Mouse (Mus musculus) gastrocnemius, postnatal 10 days (tissue): ENCODE data around the gene Cyp27b1. TPM values are rescaled to one million over a fixed set of nuclear protein-coding genes. Genes with fewer than 3 reads are reported as not detected.
"Not testable (repeated sequence)": the region's sequence is repeated elsewhere in the genome, so short reads cannot be mapped to it uniquely, and the experiment has no call there.

Experiments used
- DNase-seq: peaks from one replicate; pipeline ENCODE4 v3.0.0; 2021; ENCODE audit warnings: mixed read lengths
- total RNA-seq, 2 experiments: library from RNA; stranded (reverse); gene quantifications; 2 replicates each; pipeline ENCODE4 v1.2.3; 2021

Gene Cyp27b1
- total RNA-seq, 2 experiments from 2014 or later, result 0.45 to 0.49 TPM

DNA sequence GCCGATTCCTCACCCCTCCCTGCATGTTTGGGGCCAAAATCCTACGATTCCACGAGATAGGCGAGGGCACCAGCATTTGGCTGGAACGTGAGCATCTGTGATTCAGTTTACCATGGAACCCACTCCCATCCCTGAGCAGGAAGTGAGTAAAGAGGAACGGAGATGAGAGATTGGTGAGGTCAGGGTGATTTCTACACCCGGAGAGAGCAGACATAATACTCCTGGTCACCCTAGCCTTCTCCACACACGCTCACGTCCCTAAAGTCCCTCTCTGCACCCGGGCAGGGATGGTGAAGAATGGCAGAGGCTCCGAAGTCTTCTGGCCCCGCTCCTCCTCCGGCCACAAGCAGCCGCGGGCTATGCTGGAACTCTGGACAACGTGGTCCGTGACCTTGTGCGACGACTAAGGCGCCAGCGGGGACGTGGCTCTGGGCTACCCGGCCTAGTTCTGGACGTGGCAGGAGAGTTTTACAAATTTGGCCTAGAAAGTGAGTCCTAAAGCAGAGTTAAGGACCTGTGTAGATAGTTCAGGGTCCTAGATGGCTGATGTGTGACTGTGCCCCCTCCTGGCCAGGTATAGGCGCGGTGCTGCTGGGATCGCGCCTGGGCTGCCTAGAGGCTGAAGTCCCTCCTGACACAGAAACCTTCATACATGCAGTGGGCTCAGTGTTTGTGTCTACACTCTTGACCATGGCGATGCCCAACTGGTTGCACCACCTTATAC lies 1.5 kb downstream of the Cyp27b1 start:
- DNase-seq, result no peak

DNA sequence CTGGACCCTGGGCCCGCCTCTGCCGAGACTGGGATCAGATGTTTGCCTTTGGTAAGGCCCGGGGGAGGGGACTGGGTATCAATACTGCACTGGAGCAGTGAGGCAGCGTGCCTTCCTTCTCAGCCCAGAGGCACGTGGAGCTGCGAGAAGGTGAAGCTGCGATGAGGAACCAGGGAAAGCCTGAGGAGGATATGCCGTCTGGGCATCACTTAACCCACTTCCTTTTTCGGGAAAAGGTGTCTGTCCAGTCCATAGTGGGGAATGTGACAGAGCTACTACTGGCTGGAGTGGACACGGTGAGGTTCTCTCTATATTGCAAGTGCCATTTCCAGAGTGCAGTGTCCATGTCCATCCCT lies 2.0 kb downstream of the Cyp27b1 start:
- no peak for DNase-seq

DNA sequence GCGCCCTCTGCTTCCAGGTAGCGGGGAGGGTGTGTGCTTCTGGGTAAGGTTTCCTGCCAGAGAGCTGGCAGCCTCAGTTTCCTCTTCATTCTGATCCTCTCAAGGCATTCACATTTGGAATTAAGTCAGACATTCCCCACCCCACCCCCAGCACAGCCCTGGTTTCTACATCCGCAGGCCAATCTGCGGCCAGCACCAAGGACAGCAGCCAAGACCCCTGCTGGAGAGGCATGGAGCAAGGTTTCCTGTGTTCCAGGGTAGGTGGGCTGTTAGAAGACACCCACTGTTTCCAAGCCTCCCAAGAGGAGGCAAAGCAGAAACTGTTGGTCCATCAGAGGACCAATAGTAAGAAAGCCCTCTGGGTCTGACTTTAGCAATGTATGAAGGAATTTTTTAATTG lies 6.6 kb downstream of the Cyp27b1 start:
- no peak for DNase-seq

DNA sequence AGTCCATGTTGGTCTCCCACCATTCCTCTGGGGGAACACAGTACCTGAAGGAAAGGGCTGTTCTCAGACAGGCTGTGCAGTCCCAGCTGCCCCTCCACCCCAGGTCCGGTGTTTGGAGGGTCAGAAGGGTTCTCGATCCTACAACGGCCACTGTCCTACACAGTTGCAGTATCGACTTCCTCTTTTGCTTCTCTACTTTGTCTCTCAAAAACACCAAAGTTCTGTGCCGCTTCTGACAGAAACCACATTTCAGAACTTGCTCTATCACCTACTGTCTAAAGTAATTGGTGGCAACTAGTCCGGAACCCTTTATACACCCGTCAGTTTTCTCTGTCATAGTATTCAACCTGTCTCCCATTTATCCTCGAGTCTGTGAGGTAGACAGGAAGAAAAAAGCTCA lies 7.4 kb downstream of the Cyp27b1 start:
- no peak for DNase-seq

DNA sequence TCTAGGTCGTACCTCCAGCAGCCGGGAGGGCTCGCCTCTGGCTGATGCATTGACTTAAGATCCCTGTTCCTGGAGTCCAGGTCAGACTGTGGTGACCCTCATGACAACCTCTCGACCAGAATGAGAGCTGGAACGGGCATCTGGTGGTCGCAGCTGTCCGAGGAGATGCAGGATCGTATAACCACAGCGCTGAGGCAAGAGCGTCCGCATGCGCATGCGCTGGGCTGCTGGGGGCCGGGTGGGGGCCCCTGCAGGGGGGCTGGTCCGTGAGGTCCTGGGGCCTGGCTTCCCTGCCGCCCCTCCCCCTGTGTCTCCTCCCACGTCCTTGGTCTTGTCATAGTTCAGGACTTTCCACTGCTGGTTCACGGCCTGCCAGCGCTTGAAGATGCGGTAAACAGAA lies 8.4 kb downstream of the Cyp27b1 start:
- no peak for DNase-seq

DNA sequence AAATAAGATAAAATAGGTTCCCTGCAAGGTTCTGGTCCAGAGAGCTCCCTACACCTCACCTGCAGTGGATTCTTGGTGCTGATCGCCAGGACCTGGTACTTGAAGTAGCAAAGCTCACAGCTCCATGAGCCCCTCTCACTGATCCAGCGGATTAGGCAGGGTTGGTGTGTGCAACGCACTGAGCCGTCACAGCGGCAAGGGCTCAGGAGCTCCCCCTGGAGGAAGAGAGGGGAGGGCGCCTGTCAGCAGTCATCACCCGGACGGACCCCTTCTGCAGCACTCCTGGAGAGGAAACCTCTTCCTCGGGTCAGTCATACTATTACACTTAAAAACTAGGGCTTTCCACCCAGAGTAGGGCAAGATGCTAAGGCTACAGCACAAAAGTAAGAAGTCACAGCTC lies 10.1 kb downstream of the Cyp27b1 start:
- peak; percentile 79 for DNase-seq

DNA sequence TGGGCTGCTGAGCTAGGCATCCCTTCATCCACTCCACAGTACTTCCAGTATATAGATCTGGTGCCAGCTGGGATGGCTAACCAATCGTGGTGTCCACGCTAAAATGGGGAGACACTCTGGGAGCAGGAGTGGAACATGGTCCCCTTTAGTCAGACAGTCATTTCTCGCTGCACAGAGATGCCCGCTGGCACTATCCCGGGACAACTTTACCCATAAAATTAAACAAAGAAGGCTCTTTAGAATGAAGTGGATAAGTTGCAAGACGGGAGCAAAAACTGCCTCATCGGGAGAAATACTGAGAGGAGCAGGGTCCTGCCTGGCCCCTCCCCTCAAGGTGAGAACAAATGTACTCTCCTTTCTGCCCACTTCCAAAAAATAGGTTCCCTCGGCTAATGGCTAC lies 10.7 kb downstream of the Cyp27b1 start:
- DNase-seq, result no peak

DNA sequence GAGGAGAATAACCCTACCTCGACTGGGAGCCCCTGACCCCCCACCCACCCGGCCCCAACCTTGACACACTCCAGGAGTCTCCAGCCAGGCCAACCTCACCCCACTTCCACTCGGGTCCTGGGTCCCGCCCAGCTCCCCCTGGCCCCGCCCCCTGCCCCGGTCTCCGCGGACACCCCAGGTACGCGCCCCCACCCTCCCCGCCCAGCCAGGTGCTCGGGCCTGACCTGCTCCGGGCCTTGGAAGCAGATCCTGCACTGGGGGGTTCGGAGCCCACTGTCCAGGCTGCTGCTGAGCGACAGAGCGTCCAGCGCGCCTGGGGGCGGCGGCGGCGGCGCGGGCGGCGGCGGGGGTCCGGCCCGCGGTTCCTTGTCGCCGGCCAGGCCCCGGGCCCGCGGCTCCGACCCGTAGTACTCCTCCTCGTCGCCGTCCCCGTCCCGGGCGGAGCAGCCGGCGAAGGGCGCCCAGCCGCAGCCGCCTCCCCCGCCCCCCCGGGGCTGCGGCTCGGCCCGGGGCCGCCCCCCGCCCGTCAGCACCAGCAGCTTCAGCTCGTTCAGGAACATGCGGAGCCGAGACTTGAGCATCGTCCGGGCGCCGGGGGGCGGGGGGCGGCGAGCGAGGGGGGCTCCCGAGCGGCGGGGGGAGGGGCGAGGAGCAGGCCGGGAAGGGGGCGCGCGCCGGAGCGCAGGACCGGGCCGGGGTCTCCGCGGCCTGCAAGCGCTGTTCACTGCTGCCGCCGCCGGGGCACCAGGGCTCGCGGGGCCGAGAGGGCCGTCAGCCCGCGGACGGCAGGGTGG lies 11.3 kb downstream of the Cyp27b1 start:
- no peak for DNase-seq

DNA sequence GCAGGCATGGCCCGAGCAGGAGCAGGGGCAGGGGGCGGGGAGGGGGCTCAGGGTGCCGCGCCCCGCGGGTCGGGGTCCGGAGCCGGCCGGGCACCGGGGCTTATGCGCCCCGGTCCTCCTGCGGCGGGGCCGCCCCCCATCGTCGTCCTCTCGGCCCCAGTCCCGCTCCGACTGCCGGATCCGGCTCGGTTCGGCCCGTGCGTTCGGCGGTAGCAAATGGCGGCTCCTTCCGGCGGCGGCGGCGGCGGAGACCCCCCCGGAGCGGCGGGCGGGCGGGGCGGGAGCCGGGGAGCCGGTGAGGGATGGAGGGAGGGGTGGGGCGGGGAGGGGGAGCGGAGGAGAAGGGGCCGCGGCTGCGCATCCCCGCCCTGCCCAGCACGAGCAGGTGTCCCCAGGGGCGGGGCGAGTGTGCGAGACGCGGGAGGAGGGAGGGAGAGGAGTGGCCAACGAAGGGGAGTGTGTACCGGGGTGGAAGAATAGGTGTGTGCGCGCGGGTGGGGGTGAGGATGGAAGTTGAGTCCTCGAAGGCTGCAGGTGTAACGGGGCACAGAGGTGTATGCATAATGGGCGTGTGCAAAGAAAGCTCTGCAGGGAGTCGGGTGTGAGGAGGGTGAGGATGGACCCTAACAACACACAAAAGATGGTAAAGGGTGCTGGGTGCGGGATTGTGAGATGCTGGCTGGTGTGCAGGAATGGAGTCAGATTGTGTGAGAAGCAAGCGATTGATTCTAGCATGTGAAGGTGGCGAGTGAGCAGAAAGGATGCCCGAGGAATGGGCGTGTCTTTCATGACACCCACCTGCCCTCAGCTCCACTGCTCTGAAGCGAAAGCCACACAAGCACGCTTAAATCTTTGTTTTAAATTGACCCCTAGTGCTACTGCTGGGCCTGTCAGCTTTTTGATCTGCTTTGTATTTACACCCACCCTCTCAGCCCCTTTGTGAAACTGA lies 12.2 kb downstream of the Cyp27b1 start, which contains the start of gene March9:
March9 (minus strand) TSS at position 217 of the 949 bp plus-strand sequence.
- DNase-seq, result no peak

DNA sequence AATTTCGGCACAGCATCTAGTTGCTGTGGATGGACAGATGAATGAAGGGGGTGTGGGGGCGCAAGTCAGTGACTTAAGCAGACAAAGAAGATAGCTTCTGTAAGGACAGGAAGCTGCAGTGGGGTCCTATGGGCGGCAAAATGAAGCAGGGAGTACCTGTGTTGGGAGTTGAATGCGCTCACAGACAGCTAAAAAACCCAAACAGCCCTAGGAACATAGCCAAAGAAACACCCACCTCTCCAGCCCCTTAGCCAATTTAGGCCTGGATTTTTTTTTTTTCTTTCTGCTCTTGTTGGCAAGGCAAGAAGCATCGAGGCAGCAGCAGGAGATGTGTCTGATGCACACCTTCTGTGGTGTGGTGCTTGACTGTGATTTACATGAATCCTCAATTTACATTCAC lies 13.0 kb downstream of the Cyp27b1 start:
- DNase-seq, result no peak

DNA sequence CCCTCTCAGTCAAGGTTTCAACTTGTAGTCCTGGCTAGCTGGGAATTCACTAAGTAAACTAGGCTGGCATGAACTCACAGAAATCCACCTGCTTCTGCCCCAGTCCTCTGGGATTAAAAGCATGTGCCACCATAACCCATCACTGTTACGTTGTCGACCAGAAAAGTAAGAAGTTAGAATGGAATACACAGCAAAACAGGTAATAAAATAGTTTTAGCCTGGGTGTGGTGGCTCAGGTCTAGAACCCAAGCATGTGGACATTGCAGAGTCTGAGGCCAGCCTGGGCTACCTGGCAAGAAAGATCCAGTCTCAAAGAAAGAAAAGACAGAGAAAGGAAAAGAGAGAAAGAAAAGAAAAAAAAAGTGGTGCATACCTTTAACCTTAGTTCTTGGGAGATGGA lies 13.5 kb downstream of the Cyp27b1 start:
- DNase-seq, result no peak

DNA sequence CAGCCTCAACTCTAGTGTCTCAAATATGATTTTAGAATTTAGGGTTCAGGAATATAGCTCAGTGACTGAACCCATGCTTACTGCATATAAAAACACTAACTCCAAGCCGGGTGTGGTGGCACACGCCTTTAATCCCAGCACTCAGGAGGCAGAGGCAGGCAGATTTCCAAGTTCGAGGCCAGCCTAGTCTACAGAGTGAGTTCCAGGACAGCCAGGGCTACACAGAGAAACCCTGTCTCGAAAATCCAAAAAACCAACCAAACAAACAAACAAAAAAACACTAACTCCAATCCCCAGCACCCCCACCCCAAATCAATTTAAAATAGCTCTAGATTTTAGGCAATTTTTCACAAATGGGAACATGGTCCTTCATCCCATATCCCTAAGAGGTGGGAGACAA lies 14.1 kb downstream of the Cyp27b1 start:
- not testable (repeated sequence) for DNase-seq

DNA sequence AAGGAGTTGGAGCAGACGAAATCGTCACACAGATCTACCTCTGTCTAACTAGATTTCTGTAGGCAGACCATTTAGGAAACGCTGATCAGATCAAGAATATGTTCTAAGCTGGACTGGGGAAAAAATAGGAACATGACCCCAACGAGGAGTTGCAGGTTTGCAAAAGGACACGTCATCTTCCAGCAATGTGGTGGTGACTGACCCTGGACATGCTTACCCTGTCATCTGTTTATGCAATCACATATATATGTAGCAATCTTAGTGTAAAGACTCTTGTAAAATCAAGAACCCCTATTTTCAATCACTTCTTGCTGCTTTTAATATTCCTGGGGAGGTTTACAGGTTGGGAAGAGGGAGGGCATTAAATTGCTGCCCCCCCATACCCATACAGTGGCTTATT lies 14.5 kb downstream of the Cyp27b1 start:
- DNase-seq, result no peak

DNA sequence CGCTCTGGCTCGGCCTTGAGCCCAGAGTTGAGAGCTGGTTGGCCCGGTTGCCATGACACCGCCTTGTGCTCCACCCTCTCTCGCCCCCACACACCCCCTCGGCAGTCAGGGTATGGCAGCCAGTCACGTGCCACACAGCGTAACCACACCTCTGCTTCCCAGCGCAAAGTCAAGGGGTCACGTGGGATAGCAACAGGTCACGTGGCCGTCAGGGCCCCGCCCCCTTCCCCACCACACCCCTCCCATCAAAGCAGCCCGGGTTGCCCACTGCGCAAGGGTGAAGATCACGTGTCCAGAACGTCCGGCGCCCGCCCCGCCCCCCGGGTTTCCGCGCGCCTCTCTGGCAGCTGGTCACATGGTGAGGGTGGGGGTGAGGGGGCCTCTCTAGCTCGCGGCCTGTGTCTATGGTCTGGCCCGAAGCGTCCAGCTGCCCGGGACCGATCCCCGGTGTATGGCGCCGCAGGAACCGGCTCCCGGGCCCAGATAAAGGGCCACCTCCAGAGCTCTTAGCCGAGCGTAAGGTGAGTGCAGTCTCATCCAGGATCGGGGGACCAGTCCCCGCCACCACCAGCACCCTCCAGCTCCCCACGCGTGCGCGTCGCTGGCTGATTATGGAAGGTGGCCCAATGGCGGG lies 15.3 kb downstream of the Cyp27b1 start, which contains the start of gene Cdk4:
Cdk4 (plus strand) TSS at position 296 of the 634 bp plus-strand sequence.
- DNase-seq, result peak; percentile 98

DNA sequence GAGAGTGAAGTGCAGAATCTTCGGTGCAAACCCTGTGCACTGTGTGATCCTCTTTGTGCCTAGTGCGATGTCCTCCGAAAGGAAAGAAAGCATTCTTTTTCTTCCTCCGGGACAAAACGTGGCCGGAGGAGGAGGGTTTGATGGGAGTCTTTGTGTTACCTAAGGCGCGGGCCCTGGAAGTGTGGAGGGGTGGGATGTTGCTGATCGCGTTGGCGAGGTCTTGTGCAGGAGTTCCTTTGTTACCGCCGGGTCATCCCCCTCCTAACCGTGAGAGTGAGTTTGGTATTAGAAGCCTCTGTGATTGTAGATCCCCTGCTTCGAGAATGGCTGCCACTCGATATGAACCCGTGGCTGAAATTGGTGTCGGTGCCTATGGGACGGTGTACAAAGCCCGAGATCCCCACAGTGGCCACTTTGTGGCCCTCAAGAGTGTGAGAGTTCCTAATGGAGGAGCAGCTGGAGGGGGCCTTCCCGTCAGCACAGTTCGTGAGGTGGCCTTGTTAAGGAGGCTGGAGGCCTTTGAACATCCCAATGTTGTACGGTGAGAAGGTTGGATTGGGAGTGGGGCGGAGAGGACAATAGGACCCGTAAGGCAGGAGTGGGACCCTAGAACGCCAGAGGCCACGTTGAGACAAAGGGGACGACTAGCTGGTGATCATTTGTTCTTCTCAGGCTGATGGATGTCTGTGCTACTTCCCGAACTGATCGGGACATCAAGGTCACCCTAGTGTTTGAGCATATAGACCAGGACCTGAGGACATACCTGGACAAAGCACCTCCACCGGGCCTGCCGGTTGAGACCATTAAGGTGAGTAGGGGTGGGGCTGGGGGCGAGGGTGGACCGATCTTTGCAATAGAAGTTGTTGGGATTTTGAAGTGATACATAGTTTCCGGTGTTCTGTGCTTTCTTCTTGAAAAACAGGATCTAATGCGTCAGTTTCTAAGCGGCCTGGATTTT lies 16.1 kb downstream of the Cyp27b1 start:
- no peak for DNase-seq

DNA sequence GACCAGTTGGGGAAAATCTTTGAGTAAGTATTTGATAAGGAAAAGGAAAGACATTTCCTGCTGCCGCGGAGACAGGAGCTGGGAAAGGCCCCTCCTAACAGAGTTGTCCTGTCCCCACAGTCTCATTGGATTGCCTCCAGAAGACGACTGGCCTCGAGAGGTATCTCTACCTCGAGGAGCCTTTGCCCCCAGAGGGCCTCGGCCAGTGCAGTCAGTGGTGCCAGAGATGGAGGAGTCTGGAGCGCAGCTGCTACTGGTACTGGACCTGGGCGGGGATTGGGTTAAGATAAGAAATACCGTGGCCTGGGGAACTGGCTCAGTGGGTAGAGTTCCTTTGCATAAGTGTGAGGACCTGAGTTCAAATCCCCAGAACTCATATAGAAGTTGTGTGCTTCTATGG lies 17.9 kb downstream of the Cyp27b1 start:
- no peak for DNase-seq

DNA sequence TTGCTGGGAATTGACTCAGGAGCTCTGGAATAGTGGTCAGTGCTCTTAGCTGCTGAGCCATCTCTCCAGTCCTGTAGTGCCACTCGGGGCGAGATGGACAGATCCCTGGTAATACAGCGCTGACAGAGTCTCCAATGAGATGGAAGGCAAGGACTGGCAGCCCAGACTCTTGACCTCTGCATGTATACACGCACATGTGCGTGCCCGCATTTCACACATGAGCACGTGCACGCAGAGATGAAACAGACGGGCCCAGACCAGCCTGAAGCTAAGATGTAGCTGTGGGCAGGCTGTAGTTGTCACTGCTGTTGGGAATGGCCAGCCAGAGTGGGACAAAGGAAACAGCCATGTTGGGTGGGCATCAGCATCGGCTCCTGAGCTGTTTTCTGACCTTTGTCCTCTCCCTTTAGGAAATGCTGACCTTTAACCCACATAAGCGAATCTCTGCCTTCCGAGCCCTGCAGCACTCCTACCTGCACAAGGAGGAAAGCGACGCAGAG lies 18.5 kb downstream of the Cyp27b1 start:
- no peak for DNase-seq

DNA sequence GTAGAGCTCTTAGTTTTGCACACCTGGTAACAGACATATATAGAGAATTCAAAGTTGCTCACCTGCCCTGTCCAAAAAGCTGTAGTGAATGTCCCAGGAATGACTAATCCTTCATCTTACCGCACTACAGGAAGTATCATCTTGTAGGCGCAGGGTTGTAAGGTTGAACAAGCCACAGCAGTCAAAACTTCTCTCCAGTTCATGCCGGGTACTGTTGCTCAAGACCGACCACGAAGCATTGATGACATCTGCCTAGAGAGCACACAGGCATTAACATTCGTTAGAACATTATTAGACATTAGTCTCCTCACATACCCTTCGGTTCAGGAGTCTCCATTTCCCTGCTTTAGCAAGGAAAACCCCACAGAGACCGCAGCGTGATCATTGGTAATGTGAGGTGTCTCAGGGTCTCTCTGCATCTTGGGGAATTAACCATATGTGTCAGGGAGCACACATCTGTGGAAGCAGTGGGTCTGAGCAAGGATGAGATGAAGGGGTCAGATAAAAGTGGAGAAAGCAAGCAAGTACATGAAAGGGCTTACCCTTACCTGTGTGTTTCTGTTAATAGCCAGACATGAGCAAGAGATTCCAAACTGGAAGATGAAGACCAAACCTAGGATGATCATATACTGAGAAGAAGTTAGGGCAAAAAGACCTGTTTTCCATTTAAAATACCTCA lies 20.4 kb downstream of the Cyp27b1 start:
- DNase-seq, result no peak

DNA sequence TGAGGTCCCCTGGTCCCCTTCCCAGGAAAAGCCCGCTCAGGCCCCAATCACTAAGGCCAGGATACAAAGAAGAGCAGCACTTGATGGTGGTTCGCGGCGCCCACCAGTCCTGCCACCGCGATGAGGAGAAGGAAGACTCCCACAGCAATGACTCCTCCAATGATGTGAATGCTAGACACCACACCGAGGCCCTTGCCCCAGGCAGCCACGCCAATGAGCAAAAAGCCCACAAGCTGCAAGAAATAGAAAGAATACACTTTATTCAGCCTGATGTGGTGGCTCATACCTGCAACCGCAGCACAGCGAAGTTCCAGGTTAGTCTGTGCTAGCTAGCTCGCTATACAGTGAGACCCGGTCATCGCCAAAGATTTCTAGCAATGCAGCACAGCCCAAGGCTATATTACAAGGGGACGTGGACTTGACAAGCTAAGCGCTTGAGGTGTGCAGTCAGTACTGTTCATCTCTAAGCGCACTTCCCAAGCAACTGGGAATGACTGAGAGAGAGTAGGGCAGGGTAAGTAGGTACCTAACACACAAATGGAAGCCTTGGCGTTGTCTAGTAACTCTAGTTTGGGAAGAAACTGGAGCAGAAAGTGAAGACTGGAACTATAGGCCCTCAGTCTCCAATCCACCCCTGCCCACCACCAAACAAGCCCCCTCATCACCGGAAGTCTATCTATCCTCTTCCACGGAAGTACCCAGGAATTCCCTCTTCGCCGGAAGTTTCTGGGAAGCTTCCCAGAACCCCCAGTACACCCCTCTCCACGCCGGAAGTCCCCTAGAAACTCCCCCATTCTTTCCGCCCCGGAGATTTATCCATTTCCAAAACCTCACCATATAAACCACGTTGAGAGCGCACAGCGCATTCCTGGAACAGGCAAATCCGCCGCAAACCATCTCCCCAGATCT lies 21.5 kb downstream of the Cyp27b1 start:
- DNase-seq, result no peak
